Mouse (Mus musculus) olfactory bulb, adult 2 months (tissue): ENCODE results near the gene Acap3. TPM values are rescaled to one million over a fixed set of nuclear protein-coding genes. Genes with fewer than 3 reads are reported as not detected.

Experiments
- H3K27ac ChIP-seq: fragments of 200-500 bp; 2 replicates; pipeline ENCODE4 v1.5.1; 2012; ENCODE audit warnings: low read depth, low read length; ENCODE audit not compliant: insufficient read depth
- H3K4me1 ChIP-seq: fragments of 200-500 bp; 2 replicates; pipeline ENCODE4 v1.6.1; 2012; ENCODE audit warnings: low read length; ENCODE audit not compliant: control insufficient read depth, insufficient read depth
- H3K4me3 ChIP-seq: fragments of 200-500 bp; 2 replicates; pipeline ENCODE4 v1.5.1; 2012; ENCODE audit warnings: mild to moderate bottlenecking, low read depth, low read length, moderate library complexity; ENCODE audit not compliant: insufficient read depth
- CTCF ChIP-seq: fragments of 200-500 bp; IDR thresholded peaks from 2 replicates; pipeline ENCODE4 v1.5.1; 2012; ENCODE audit warnings: low read depth, mild to moderate bottlenecking, low read length, moderate library complexity; ENCODE audit not compliant: insufficient read depth
- POLR2A ChIP-seq: fragments of 200-500 bp; IDR thresholded peaks from 2 replicates; pipeline ENCODE4 v1.6.1; 2012; ENCODE audit warnings: mild to moderate bottlenecking, low read depth, low read length, moderate library complexity; ENCODE audit not compliant: insufficient read depth
- whole genome bisulfite sequencing: fragments of 180-500 bp; shearing (Covaris S2); methylation state at CpG from one replicate; pipeline ENCODE4 v1.1.7; 2018; 5-methylcytosine and 5-hydroxymethylcytosine counted together
- polyA plus RNA-seq: library from polyadenylated mRNA; stranded (reverse); fragments of >200 nt; gene quantifications from 2 replicates; pipeline ENCODE4 v1.2.4, GENCODE M21; 2012; ENCODE audit warnings: low replicate concordance; ENCODE audit not compliant: missing spikeins, insufficient read depth, insufficient read length

Gene Acap3
- polyA plus RNA-seq, 1 experiment, result not detected

DNA sequence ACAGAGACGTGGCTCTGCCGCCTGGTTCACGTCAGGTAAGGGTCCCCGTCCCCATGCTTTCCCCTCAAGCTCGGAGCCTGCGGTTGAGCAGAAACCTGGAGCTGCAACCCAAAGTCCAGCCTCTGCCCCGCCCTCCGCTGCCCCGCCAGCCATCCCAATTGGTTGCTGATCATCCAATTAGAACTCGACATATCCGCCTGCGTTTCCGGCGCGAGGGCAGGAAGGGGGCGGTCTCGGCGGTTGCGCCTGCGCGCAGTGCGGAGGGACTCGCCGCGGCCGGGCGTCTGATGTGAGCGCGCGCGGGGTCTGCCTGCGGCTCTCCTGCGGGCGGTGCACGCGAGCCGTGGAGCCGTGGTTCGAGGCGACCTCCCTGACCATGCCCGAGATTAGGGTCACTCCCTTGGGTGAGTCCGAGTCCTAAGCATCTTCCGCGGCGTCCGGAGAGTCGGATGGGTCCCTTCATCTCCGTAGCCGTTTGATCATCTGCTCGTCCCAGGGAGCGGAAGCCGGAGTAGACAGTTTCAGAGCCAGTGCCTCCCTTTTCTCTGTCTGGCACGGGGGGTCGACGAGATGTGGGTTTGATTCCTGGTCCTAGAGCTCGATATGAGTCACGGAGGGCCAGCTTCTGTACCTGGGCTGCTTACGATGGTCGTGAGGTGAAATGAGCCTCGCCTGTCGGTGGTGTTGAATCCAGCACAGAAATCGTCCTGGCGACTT lies 22.1 kb upstream of the Acap3 start, which contains the start of the genes Cptp and Ints11:
Gene Cptp, minus strand, starts transcription at position 124 of the 717 bp plus-strand sequence.
Gene Ints11, plus strand, starts transcription at position 230 of the 717 bp plus-strand sequence.
- TF ChIP-seq CTCF (no peak), POLR2A (peak; percentile 94)
- H3K4me1 ChIP-seq, result peaks cover 15% of the 10 kb centered on the region
- H3K4me3 ChIP-seq, result peak within 1 kb of the TSS; percentile 78
- peak within 1 kb of the TSS; percentile 22; the same call in 1 of the 2 replicates for H3K27ac ChIP-seq
- under 1% methylated on average over 63 of the region's 63 CpGs for WGBS

DNA sequence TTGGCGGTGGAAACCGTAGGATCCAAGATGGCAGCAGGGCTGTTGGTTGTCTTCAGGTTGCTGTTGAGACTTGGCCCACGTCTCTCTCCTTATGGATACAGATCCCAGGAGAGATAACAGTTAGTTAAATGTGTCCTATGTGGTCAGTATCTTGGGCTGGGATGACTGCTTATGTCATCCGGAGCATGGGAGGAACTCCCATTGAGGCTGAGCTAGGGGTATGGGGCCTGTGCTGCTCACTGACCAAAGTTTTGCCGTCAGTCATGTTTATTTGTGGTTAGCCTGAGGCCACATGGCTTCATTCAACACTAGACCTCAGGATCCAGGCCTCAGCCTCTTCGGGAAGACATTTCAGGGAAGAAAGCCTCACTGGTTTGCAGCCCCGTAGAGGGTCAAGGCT lies 20.2 kb upstream of the Acap3 start:
- H3K4me1 ChIP-seq, result peaks cover 15% of the 10 kb centered on the region
- WGBS, result 92% methylated on average over 7 of the region's 7 CpGs
- no peak overlapping the region for H3K4me3 ChIP-seq
- H3K27ac ChIP-seq, result no peak overlapping the region
- TF ChIP-seq CTCF (no peak), POLR2A (no peak)

DNA sequence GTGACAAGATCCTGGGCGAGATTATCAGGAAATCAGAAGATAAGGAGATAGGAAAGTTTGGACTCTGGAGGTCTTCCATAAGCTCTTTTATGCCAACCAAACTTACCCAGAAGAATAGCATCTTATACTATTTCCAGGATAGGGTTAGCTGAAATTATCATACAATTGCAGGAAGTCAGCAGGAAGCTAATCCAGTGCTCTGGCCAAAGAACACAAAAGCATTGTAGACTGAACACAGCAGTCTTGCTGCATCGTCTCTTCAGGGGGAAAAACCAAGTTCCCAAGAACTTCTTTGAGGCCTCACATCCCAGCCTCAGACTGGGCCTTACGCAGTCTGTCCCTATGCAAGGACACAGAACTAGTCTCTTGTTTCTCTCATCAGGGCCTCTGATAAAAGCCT lies 8.0 kb upstream of the Acap3 start:
- no peaks in the 10 kb centered on the region for H3K4me1 ChIP-seq
- 77% methylated on average over 3 of the region's 3 CpGs for WGBS
- H3K4me3 ChIP-seq, result no peak overlapping the region
- TF ChIP-seq CTCF (no peak), POLR2A (no peak)
- no peak overlapping the region for H3K27ac ChIP-seq

DNA sequence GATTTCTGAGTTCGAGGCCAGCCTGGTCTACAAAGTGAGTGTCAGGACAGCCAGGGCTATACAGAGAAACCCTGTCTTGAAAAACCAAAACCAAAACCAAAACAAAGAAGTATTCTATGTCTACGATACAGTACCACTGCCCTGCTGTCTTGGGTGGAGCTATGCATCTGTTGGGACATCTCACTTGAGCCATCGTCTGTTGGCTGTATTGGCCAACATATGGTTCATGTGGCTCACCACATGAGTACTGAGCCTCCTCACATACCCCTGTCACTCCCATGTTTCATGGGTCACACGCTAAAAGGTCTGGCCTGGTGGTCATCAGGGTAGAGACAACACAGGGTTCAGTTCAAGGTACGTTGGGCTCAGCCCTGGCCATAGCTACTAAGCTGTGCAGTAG lies 5.3 kb upstream of the Acap3 start:
- 93% methylated on average over 5 of the region's 5 CpGs for WGBS
- TF ChIP-seq CTCF (no peak), POLR2A (no peak)
- no peak overlapping the region for H3K4me3 ChIP-seq
- peaks cover 16% of the 10 kb centered on the region for H3K4me1 ChIP-seq
- H3K27ac ChIP-seq, result no peak overlapping the region

DNA sequence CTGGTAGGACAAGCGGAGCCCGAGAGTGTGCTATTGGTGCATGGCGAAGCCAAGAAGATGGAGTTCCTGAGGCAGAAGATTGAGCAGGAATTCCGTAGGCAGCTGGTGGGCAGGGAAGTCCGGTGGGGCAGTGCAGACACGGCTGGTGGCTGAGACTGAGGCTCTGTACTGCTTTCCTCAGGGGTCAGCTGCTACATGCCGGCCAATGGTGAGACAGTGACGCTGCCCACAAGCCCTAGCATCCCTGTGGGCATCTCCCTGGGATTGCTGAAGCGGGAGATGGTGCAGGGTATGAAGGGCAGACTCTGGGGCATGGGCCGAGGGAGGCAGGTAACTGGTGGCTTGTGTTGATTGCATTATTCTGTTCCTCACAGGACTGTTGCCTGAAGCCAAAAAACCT lies 3.9 kb upstream of the Acap3 start:
- Histone ChIP-seq H3K27ac (no peak overlapping the region), H3K4me3 (no peak overlapping the region), H3K4me1 (peaks cover 16% of the 10 kb centered on the region)
- WGBS, result 86% methylated on average over 10 of the region's 10 CpGs
- TF ChIP-seq CTCF (no peak), POLR2A (no peak)

DNA sequence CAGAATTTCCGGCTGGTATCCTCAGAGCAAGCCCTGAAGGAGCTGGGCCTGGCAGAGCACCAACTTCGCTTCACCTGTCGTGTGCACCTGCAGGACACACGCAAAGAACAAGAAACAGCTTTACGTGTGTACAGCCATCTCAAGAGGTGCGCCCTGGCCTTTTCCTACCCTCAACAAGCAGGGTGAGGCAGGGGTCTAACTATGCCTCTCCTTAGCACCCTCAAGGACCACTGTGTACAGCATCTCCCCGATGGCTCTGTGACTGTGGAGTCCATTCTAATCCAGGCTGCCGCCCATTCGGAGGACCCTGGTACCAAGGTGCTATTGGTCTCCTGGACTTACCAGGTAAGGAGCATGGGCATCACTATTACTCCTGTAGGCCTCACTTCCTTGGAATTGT lies 3.4 kb upstream of the Acap3 start:
- no peak overlapping the region for H3K4me3 ChIP-seq
- no peak overlapping the region for H3K27ac ChIP-seq
- whole genome bisulfite sequencing, result 95% methylated on average over 9 of the region's 9 CpGs
- no peak for TF ChIP-seq POLR2A
- TF ChIP-seq CTCF, result no peak
- H3K4me1 ChIP-seq, result peaks cover 16% of the 10 kb centered on the region

DNA sequence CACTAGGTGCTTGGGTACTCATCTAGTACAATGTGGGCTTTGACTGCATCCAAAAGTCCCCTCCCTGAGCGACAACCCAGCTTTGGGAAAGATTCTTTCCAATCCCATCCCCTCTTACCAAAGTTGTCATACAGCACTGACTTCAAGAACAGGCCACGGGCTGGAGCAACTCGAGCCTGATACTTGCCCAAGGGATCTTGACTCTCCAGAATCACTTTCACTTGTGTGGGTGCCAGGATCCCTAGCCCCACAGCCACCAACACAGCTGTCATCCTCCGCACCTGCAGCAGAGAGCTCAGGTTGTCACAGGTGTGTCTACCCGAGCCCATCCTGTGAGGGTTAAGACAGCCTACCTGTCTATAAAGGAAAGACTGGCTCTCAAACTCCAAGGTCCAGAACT lies 2.3 kb upstream of the Acap3 start:
- Histone ChIP-seq H3K4me3 (no peak overlapping the region), H3K27ac (no peak overlapping the region), H3K4me1 (peaks cover 26% of the 10 kb centered on the region)
- 87% methylated on average over 5 of the region's 5 CpGs for WGBS
- TF ChIP-seq POLR2A, result no peak
- TF ChIP-seq CTCF, result no peak

DNA sequence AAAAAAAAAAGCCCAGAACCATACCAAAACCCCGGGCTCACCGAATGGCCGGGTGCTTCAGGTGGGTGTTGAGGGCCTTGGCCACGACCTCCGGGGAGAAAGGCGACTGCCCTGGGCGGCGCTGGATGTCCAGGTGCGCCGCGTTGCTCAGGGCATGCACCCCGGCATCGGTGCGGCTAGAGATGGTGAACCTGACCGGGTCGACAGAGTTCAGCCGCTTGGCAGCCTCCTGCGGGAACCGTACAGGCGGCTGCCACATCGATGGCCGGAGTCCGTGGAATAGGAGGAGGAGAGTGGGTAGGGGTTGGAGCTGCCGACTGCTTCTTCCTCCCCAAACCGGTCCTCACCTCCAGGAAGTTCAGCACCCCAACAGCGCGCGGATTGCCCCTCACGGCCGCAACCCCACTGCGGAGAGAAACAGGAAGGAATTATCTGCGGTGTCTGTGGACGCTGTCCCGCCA lies 581 bp upstream of the Acap3 start:
- under 1% methylated on average over 34 of the region's 34 CpGs for WGBS
- peak overlapping the region; percentile 91 for H3K4me3 ChIP-seq
- no peak overlapping the region for H3K27ac ChIP-seq
- peaks cover 40% of the 10 kb centered on the region for H3K4me1 ChIP-seq
- TF ChIP-seq CTCF (no peak), POLR2A (no peak)

DNA sequence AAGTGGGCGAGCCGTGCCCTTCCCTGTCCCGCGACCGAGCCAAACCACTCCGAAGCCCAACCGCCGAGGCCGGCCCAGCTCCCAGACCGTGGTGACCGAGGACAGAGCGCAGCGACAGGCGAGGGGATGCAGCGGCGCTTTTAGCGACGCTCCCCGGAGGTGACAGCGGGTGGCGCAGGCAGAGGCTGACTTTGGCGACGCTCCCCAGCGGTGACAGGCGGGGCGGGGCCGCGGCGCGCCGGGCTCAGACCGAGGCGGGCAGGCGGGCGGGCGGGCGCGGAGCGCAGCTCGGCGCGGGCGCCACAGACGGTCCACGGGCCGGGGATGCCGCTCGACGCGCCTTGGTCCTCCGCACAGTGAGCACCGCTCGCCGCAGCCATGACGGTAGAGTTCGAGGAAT lies 395 bp downstream of the Acap3 start:
- peak; percentile 85 for TF ChIP-seq POLR2A
- no peak for TF ChIP-seq CTCF

More for the DNA sequence above, 395 bp downstream of the Acap3 start:
- WGBS, result 1% methylated on average over 56 of the region's 56 CpGs
- Histone ChIP-seq H3K4me1 (peaks cover 40% of the 10 kb centered on the region), H3K27ac (peak overlapping the region; percentile 99), H3K4me3 (peak overlapping the region; percentile 91)
